Mouse (Mus musculus) right cerebral cortex, postnatal 10 days (tissue): Measurements from ENCODE around the gene Pde4a.
A peak's percentile ranks its signal among the peaks of the same experiment; 100 is the strongest.

Source experiments
- DNase-seq, 2 experiments: peaks; one replicate each; pipeline ENCODE4 v3.0.0; 2021; ENCODE audit warnings: low spot score in 2 of 2

The Pde4a gene

GRCm38 (mm10) chr9:21183421-21183820 is 17.9 kb downstream of the Pde4a start:
- DNase-seq, result no peak

GRCm38 (mm10) chr9:21183905-21184413 is 18.4 kb downstream of the Pde4a start:
- peak in 1 of 2 experiments; percentile 48 for DNase-seq

DNA sequence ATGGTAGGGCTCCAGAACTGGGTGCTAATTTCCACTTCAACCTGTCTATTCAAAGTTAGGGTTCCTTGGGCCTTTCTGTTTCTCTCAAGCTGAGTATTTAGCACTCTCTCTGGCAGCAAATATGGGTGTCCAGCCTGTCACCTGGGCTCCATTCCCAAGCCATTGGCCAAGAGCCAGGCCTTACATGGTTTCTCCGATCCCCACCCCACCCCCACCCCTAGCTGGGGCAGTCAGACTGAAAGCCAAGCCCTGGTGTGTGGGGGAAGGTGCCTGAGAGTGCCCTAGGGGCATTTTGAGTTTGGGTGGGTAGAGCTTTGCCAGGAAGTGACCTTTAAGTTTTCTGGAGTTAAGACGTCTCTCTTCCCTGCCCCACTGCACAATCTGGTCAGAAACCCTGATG is 19.2 kb downstream of the Pde4a start:
- DNase-seq, result no peak

DNA sequence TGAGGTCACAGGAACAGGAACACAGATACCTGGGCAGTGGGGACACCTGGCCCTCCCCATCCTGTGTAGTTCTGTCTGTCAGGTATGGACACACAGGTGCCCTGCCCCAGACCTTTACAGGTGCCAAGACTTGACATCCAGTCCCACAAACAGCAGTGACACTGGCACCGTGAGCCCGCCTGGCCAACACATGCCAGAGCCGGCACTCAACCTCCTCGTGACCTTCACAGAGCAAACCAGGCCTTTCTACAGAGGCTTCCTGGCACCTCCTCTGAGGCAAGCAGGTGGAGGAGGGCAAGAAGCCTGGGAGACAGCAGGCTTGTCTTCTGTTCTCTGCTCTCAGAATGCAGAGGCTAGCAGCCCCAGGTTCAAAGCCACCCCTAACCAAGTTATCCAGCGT is 19.9 kb downstream of the Pde4a start:
- DNase-seq, result no peak

DNA sequence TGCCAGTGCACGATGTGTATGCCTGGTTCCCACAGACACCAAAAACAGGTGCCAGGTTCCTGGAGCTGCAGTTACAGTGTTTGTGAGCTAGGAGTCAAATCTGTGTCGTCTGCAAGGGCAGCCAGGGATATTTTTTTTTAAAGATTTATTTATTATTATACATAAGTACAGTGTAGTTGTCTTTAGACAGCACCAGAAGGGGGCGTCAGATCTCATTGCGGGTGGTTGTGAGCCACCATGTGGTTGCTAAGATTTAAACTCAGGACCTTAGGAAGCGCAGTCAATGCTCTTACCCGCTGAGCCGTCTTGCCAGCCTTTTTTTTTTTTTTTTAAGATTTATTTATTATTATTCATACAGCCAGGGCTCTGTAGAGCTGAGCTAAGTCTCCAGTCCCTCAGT is 24.4 kb downstream of the Pde4a start:
- DNase-seq, result no peak

GRCm38 (mm10) chr9:21190670-21191069 is 25.2 kb downstream of the Pde4a start:
- DNase-seq, result no peak

- no peak for DNase-seq
Measured at GRCm38 (mm10) chr9:21193786-21194185, 28.3 kb downstream of the Pde4a start.

DNA sequence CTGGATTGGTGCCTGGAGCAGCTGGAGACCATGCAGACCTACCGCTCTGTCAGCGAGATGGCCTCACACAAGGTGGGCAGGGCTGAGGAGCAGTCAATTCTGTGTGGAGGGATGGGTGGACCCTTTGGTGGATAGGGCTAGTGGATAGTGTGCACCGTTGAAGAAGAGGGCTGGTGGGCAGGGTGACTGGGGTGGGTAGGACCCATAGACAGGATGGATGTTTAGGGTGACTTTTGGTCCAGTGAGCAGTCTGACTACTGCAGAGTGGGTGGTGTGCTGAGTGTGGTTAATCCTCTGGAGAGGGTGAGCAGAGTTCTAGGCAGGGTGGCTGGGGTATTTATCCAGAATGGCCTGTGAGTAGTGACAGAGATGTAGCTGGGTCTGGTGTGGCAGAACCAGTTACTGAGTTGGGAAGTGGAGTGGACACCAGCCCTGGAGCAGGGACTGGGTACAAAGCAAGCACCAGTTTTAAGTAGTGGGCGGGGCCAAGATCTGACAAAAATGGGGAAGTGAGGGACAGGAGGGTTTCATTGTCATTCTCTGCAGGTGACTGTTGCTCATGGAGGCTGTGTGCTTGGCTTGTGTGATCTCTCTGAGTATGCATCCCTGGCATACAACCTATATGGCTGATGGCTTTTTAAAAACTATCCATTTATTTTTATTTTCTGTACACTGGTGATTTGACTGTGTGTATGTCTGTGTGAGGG is 29.4 kb downstream of the Pde4a start:
- no peak for DNase-seq

DNA sequence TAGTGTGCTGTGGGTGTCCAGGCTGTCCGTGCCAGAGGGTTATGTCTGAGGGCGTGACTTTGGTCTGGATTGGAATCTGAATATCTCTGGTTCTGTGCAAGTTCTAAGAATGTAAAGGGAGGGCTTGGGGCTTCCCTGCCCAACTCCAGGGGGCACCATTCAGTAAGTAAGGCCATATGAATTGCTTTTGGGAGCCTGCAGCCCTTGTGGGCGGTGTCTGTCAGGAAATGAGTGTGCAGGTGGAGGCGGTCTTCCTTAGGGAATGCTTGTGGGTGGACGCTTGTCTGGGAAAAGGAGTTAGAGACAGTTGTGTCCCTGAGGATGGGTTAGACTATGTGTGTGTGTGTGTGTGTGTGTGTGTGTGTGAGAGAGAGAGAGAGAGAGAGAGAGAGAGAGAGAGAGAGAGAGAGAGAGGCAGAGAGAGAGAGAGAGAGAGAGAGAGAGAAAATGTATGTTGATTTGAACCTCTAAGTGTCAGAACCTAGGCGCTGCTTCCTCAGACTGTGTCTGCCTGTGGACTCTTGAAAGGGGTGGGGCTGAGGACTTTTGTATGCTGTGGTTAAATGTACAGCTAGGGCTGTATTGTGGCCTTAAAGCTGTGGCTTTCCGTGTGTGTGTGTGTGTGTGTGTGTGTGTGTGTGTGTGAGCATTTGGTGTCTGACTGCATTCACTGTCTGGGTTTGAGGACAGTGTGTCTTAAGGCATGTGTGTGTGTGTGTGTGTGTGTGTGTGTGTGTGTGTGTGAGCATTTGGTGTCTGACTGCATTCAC is 30.4 kb downstream of the Pde4a start:
- peak; percentile 56 to 68 for DNase-seq

DNA sequence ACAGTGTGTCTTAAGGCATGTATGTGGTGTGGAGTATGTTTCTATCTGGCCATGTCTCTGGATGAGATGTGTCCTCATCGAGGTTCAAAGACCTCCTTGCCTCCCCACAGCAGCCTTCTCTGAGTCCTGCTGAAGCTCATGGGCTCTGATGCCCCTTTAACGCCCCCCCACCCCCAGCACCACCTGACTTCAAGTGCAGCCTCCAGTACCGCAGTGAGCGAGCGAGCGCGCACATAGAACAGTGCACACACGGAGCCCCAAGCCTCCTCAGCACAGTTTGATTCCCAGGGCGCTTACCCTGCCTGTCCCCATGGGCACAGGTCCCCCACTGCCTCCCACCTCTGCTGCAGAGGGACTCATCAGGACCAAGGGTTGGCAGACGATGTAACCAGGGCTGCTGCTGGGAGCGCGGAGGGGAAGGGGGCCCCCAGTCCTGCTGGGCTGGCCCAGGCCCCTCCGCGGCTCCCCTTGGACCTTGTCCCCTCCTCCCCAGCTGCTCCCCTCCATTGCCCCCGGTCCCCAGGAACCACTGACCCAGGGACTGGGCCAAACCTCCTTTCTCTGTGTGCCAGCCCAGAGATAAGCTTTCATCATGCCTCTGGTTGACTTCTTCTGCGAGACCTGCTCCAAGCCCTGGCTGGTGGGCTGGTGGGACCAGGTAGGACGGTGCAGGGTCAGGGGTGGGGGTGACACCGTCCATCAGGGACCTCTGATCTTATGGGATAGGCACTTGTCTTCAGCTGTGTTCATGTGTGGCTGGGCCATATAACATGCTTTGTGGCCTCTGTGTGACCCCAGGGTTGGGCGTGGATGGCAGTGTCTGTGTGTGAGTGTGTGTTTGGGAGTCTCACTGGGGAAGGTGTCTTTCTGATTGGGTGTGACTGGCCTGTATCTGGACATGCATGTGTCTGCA is 31.3 kb downstream of the Pde4a start:
- DNase-seq, result peak; percentile 85 to 86

DNA sequence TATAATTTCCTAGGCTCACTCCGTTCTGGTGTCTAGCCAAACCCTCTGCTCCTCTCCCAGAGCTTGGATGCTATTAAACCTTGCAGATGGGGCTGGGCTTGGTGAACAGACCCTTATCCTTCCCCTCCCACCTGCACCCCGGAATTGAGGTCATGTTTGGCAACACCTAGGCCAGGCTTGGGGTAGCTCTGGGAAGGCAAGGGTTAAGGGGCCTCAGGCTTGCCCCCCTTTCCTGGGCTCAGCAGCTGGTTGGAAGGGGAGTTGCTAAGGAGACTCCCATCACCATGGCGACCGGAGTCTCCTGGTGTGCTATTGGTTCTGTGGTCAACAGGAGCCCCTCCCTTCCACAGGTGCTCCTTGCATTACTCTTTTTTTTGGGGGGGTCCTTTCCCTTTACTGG is 32.5 kb downstream of the Pde4a start:
- peak; percentile 91 to 96 for DNase-seq

- DNase-seq, result no peak
Measured at GRCm38 (mm10) chr9:21198960-21199359, 33.4 kb downstream of the Pde4a start.

GRCm38 (mm10) chr9:21204156-21204527 is 38.6 kb downstream of the Pde4a start:
- DNase-seq, result no peak

GRCm38 (mm10) chr9:21204528-21205272 is 39.2 kb downstream of the Pde4a start:
- DNase-seq, result peak; percentile 63

GRCm38 (mm10) chr9:21206848-21207247 is 41.3 kb downstream of the Pde4a start:
- DNase-seq, result no peak

- no peak for DNase-seq
Measured at GRCm38 (mm10) chr9:21208626-21209025, 43.1 kb downstream of the Pde4a start.

GRCm38 (mm10) chr9:21210821-21211220 is 45.3 kb downstream of the Pde4a start:
- DNase-seq, result no peak

DNA sequence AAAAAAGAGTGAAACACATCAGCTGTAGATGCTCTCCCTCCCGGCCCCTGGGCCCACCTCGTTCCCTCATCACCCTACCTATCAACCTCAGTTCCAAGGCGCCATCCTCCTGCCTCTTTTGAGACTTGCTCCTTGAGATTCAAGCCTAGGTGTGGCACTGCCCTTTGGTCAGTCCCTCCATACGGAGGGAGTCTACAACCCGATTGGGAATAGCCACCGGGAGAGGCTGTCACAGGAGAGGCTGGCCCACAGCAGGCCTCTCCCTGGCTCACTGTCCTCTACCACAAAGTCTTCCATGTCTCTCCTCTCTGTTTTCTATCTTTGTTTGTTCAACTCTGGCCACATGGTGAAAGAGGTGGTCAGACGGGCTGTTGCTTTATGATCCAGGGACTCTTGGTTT is 46.1 kb downstream of the Pde4a start:
- DNase-seq, result no peak

- DNase-seq, result no peak
Measured at GRCm38 (mm10) chr9:21213617-21214190, 48.2 kb downstream of the Pde4a start.

- DNase-seq, result peak; percentile 72 to 81
Measured at GRCm38 (mm10) chr9:21216050-21216841, 50.7 kb downstream of the Pde4a start.
